Mouse (Mus musculus) MEL (cell line): Measurements from ENCODE around the gene Gm2115. TPM values are rescaled to one million over a fixed set of nuclear protein-coding genes. Genes with fewer than 3 reads are reported as not detected.

Experiments used
- DNase-seq: peaks from one replicate; pipeline ENCODE4 v3.0.0; 2011; ENCODE audit warnings: low read depth, low spot score
- H3K27ac ChIP-seq: 2 replicates; pipeline ENCODE4 v1.5.1; 2012; ENCODE audit warnings: low read depth, mild to moderate bottlenecking, control low read depth, low read length, moderate library complexity; ENCODE audit not compliant: control insufficient read depth
- H3K27me3 ChIP-seq, 2 experiments: fragments of 150-350 bp in 1 of 2; sonication (generic) in 1 of 2; 2 replicates each; pipeline ENCODE4 v1.6.1; 2012; ENCODE audit warnings: low read length in 2 of 2, mild to moderate bottlenecking in 2 of 2, improper control_type of control experiment in 1 of 2, moderate library complexity in 1 of 2; ENCODE audit not compliant: insufficient read depth in 2 of 2, control insufficient read depth in 1 of 2
- H3K36me3 ChIP-seq, 2 experiments: 2 replicates each; pipeline ENCODE4 v1.6.1; 2012 to 2014; ENCODE audit warnings: low read length in 2 of 2, improper control_type of control experiment in 1 of 2, inconsistent platforms in 1 of 2, mild to moderate bottlenecking in 1 of 2; ENCODE audit not compliant: insufficient read depth in 2 of 2, control insufficient read depth in 1 of 2
- H3K4me1 ChIP-seq, 2 experiments: fragments of 150-350 bp in 1 of 2; sonication (generic) in 1 of 2; 2 replicates each; pipeline ENCODE4 v1.6.1; 2012; ENCODE audit warnings: low read length in 2 of 2, improper control_type of control experiment in 1 of 2, mild to moderate bottlenecking in 1 of 2; ENCODE audit not compliant: insufficient read depth in 2 of 2, control insufficient read depth in 1 of 2
- H3K4me3 ChIP-seq, 2 experiments: fragments of 150-350 bp in 1 of 2; sonication (generic) in 1 of 2; 2 replicates each; pipeline ENCODE4 v1.5.1; 2012; ENCODE audit warnings: low read depth in 2 of 2, low read length in 2 of 2, mild to moderate bottlenecking in 2 of 2, moderate library complexity in 2 of 2, control low read depth in 1 of 2, improper control_type of control experiment in 1 of 2; ENCODE audit not compliant: control insufficient read depth in 1 of 2, insufficient read depth in 1 of 2
- H3K79me2 ChIP-seq: 2 replicates; pipeline ENCODE4 v1.6.1; 2012; ENCODE audit warnings: mild to moderate bottlenecking, low read length, moderate library complexity; ENCODE audit not compliant: control insufficient read depth, poor library complexity, insufficient read depth
- H3K9ac ChIP-seq: 2 replicates; pipeline ENCODE4 v1.6.1; 2012; ENCODE audit warnings: low read depth, mild to moderate bottlenecking, control low read depth, low read length, moderate library complexity; ENCODE audit not compliant: control insufficient read depth, poor library complexity, severe bottlenecking
- H3K9me3 ChIP-seq: fragments of 150-350 bp; sonication (generic); replicated peaks from 2 replicates; pipeline ENCODE4 v1.6.1; 2012; ENCODE audit warnings: mild to moderate bottlenecking, low read length, improper control_type of control experiment, moderate library complexity; ENCODE audit not compliant: insufficient read depth
- CHD1 ChIP-seq: IDR thresholded peaks from 2 replicates; pipeline ENCODE4 v1.6.1; 2012; ENCODE audit warnings: low read depth, mild to moderate bottlenecking, inconsistent platforms, low read length, improper control_type of control experiment
- CHD2 ChIP-seq: IDR thresholded peaks from 2 replicates; pipeline ENCODE4 v1.6.1; 2011; ENCODE audit warnings: low read length, improper control_type of control experiment
- ELF1 ChIP-seq: IDR thresholded peaks from 2 replicates; pipeline ENCODE4 v1.6.1; 2014; ENCODE audit warnings: low read depth, mild to moderate bottlenecking, inconsistent platforms, low read length, improper control_type of control experiment, moderate library complexity
- EP300 ChIP-seq, 2 experiments: IDR thresholded peaks; 2 replicates each; pipeline ENCODE4 v1.6.1; 2011; ENCODE audit warnings: improper control_type of control experiment in 2 of 2, low read length in 2 of 2, low read depth in 1 of 2, mild to moderate bottlenecking in 1 of 2
- ETS1 ChIP-seq: IDR thresholded peaks from 2 replicates; pipeline ENCODE4 v1.6.1; 2012; ENCODE audit warnings: low read depth, mild to moderate bottlenecking, inconsistent platforms, low read length, improper control_type of control experiment, moderate library complexity
- GATA1 ChIP-seq: IDR thresholded peaks from 2 replicates; pipeline ENCODE4 v1.6.1; 2011; ENCODE audit warnings: low read depth, low read length, improper control_type of control experiment
- HCFC1 ChIP-seq: IDR thresholded peaks from 2 replicates; pipeline ENCODE4 v1.6.1; 2012; ENCODE audit warnings: low read depth, mild to moderate bottlenecking, inconsistent platforms, low read length, improper control_type of control experiment, moderate library complexity
- MAFK ChIP-seq: IDR thresholded peaks from 2 replicates; pipeline ENCODE4 v1.6.1; 2011; ENCODE audit warnings: low read depth, mild to moderate bottlenecking, low read length, improper control_type of control experiment, borderline replicate concordance
- MAX ChIP-seq: IDR thresholded peaks from 2 replicates; pipeline ENCODE4 v1.6.1; 2011; ENCODE audit warnings: low read length, improper control_type of control experiment
- MYB ChIP-seq: IDR thresholded peaks from 2 replicates; pipeline ENCODE4 v1.6.1; 2011; ENCODE audit warnings: mild to moderate bottlenecking, low read depth, low read length, improper control_type of control experiment
- MYC ChIP-seq: IDR thresholded peaks from 2 replicates; pipeline ENCODE4 v1.6.1; 2011; ENCODE audit warnings: low read depth, mild to moderate bottlenecking, low read length, improper control_type of control experiment, moderate library complexity
- NELFE ChIP-seq: IDR thresholded peaks from 2 replicates; pipeline ENCODE4 v1.6.1; 2011; ENCODE audit warnings: low read depth, low read length, improper control_type of control experiment
- NRF1 ChIP-seq: IDR thresholded peaks from 2 replicates; pipeline ENCODE4 v1.6.1; 2014; ENCODE audit warnings: low read depth, mild to moderate bottlenecking, inconsistent platforms, low read length, improper control_type of control experiment, moderate library complexity; ENCODE audit not compliant: poor library complexity, insufficient read depth, severe bottlenecking
- POLR2AphosphoS2 ChIP-seq: IDR thresholded peaks from 2 replicates; pipeline ENCODE4 v1.6.1; 2011; ENCODE audit warnings: low read length, improper control_type of control experiment
- SMC3 ChIP-seq: IDR thresholded peaks from 2 replicates; pipeline ENCODE4 v1.6.1; 2011; ENCODE audit warnings: low read depth, low read length, improper control_type of control experiment
- TCF12 ChIP-seq: IDR thresholded peaks from 2 replicates; pipeline ENCODE4 v1.6.1; 2014; ENCODE audit warnings: low read depth, mild to moderate bottlenecking, inconsistent platforms, low read length, improper control_type of control experiment, moderate library complexity
- USF2 ChIP-seq, 2 experiments: IDR thresholded peaks; 2 replicates each; pipeline ENCODE4 v1.6.1; 2011 to 2012; ENCODE audit warnings: improper control_type of control experiment in 2 of 2, low read length in 2 of 2, borderline replicate concordance in 1 of 2, inconsistent platforms in 1 of 2, low read depth in 1 of 2, mild to moderate bottlenecking in 1 of 2; ENCODE audit not compliant: insufficient read depth in 1 of 2
- ZC3H11A ChIP-seq: IDR thresholded peaks from 2 replicates; pipeline ENCODE4 v1.6.1; 2012; ENCODE audit warnings: low read depth, mild to moderate bottlenecking, inconsistent platforms, low read length, improper control_type of control experiment
- ZKSCAN1 ChIP-seq: IDR thresholded peaks from 2 replicates; pipeline ENCODE4 v1.6.1; 2012; ENCODE audit warnings: low read depth, mild to moderate bottlenecking, inconsistent platforms, low read length, improper control_type of control experiment, moderate library complexity
- ZMIZ1 ChIP-seq: IDR thresholded peaks from 2 replicates; pipeline ENCODE4 v1.6.1; 2012; ENCODE audit warnings: low read depth, mild to moderate bottlenecking, inconsistent platforms, low read length, improper control_type of control experiment, moderate library complexity
- polyA plus RNA-seq, 2 experiments: library from polyadenylated mRNA; stranded (reverse) in 1 of 2; unstranded in 1 of 2; fragments of >175 nt in 1 of 2; fragments of >200 nt in 1 of 2; gene quantifications; 2 replicates each; pipeline versions ENCODE4 v1.2.1 to v1.2.4; 2012; ENCODE audit warnings: low replicate concordance in 2 of 2, low read depth in 1 of 2; ENCODE audit not compliant: insufficient read length in 2 of 2, insufficient read depth in 1 of 2, missing spikeins in 1 of 2
- total RNA-seq: library from RNA; depleted of rRNA; stranded (reverse); fragments of 300-350 nt; gene quantifications from 2 replicates; pipeline ENCODE4 v1.2.3, GENCODE M21; 2012

Gm2115 gene
- total and polyA plus RNA-seq, 3 experiments = not detected

GRCm38 (mm10) chr7:84564236-84564635, 35.5 kb downstream of the Gm2115 start:
- H3K79me2 ChIP-seq = no peaks in the 10 kb centered on the region
- H3K4me1 ChIP-seq = no peaks in the 10 kb centered on the region
- H3K4me3 ChIP-seq = no peak overlapping the region
- no peaks in the 10 kb centered on the region for H3K27me3 ChIP-seq
- H3K36me3 ChIP-seq = no peaks in the 10 kb centered on the region
- no peak overlapping the region for H3K27ac ChIP-seq
- H3K9ac ChIP-seq = no peak overlapping the region
- no peak for DNase-seq
- no peak for TF ChIP-seq ZC3H11A
- TF ChIP-seq ETS1 = no peak
- no peaks in the 10 kb centered on the region for H3K9me3 ChIP-seq

GRCm38 (mm10) chr7:84566200-84566599, 37.4 kb downstream of the Gm2115 start:
- Histone ChIP-seq H3K9ac (no peak overlapping the region), H3K79me2 (no peaks in the 10 kb centered on the region), H3K4me3 (no peak overlapping the region), H3K9me3 (no peaks in the 10 kb centered on the region), H3K36me3 (no peaks in the 10 kb centered on the region), H3K4me1 (no peaks in the 10 kb centered on the region), H3K27me3 (no peaks in the 10 kb centered on the region), H3K27ac (no peak overlapping the region)
- TF ChIP-seq CHD1 = no peak
- no peak for DNase-seq

GRCm38 (mm10) chr7:84577034-84577433, 48.3 kb downstream of the Gm2115 start:
- no peaks in the 10 kb centered on the region for H3K36me3 ChIP-seq
- TF ChIP-seq ETS1 (no peak), MYB (no peak), MAX (no peak), POLR2AphosphoS2 (no peak), TCF12 (no peak), SMC3 (no peak), ZMIZ1 (no peak)
- no peak for DNase-seq
- H3K27me3 ChIP-seq = no peaks in the 10 kb centered on the region; a peak in 2 of 4 replicates
- no peaks in the 10 kb centered on the region for H3K4me1 ChIP-seq
- H3K79me2 ChIP-seq = no peaks in the 10 kb centered on the region
- H3K27ac ChIP-seq = no peak overlapping the region
- no peak overlapping the region for H3K4me3 ChIP-seq
- no peaks in the 10 kb centered on the region for H3K9me3 ChIP-seq
- H3K9ac ChIP-seq = no peak overlapping the region

- no peaks in the 10 kb centered on the region; a peak in 2 of 4 replicates for H3K27me3 ChIP-seq
- H3K36me3 ChIP-seq = no peaks in the 10 kb centered on the region
- H3K4me3 ChIP-seq = no peak overlapping the region
- H3K4me1 ChIP-seq = no peaks in the 10 kb centered on the region
- no peaks in the 10 kb centered on the region for H3K79me2 ChIP-seq
- no peaks in the 10 kb centered on the region for H3K9me3 ChIP-seq
- TF ChIP-seq MAFK (no peak), MYC (no peak), ZKSCAN1 (no peak), ETS1 (no peak), GATA1 (no peak), EP300 (IDR thresholded peaks at IDR 0.05; ENCODE audit: low read depth in 1 of 2, low read length in 2 of 2) (no peak), USF2 (IDR thresholded peaks at IDR 0.05; ENCODE audit: borderline replicate concordance in 1 of 2, insufficient read depth in 1 of 2, low read depth in 1 of 2, low read length in 2 of 2) (no peak), ZMIZ1 (no peak), CHD2 (no peak), NRF1 (no peak), MAX (no peak), NELFE (no peak), MYB (no peak), HCFC1 (no peak), ELF1 (no peak)
- TF ChIP-seq, all 39 proteins: peak for 0
- Histone ChIP-seq H3K9ac (no peak overlapping the region), H3K27ac (no peak overlapping the region)
- DNase-seq = no peak
Measured at GRCm38 (mm10) chr7:84578841-84579240, 50.1 kb downstream of the Gm2115 start.
